Mouse (Mus musculus) layer of hippocampus, postnatal 14 days (tissue): ENCODE data around the gene Cyfip1. TPM values are rescaled to one million over a fixed set of nuclear protein-coding genes. Genes with fewer than 3 reads are reported as not detected.
"Not testable (repeated sequence)": the region's sequence is repeated elsewhere in the genome, so short reads cannot be mapped to it uniquely, and the experiment has no call there.

Experiments
- DNase-seq, 2 experiments: peaks; one replicate each; pipeline ENCODE4 v3.0.0; 2021 to 2022; ENCODE audit warnings: low spot score in 2 of 2, mixed read lengths in 1 of 2
- total RNA-seq, 2 experiments: library from RNA; stranded (reverse); gene quantifications; 2 replicates each; pipeline ENCODE4 v1.2.3; 2021

Cyfip1 gene
- total RNA-seq, 2 experiments from 2014 or later, result 119 to 121 TPM

- DNase-seq, result peak; percentile 41 to 61
These were observed 18.4 kb downstream of the Cyfip1 start for GRCm38 (mm10) chr7:55859956-55860355.

GRCm38 (mm10) chr7:55861175-55861574, 19.6 kb downstream of the Cyfip1 start:
- DNase-seq, result no peak

GRCm38 (mm10) chr7:55865044-55865443, 23.5 kb downstream of the Cyfip1 start:
- no peak for DNase-seq

- DNase-seq, result peak; percentile 28 to 63
These were observed 24.3 kb downstream of the Cyfip1 start for GRCm38 (mm10) chr7:55865750-55866416.

DNA sequence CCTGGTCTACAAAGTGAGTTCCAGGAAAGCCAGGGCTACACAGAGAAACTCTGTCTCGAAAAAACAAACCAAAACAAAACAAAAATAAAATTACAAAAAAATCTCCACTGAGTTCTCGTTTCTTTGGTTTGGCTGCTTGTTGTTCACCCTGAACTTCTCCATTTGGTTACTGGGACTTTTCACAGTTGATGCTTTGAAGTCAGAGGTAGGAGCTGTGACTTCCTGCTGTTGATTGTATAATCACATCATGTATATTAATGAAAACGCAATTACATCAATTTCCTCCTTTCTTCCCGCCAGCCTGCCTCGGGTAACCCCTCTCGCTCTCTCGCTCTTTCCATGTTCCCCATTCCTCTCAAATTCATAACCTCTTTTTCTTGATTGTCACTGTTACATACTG, 26.7 kb downstream of the Cyfip1 start:
- DNase-seq, result no peak

DNA sequence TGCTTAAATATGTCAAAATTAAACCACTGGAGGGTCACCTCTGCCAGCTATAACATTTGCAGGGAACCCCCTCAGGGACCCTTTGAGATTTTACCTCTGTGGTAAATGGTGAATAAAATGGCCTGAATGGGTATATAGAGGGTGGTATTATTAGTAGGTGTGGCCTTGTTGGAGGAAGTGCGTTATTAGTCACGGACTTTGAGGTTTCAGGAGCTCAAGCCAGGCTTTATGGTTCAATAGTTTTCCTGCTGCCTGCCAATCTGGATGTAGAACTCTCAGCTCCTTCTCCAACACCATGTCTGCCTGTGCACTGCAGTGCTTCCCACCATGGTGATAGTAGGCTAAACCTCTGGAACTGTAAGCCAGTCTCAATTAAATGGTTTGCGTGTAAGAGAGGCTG, 27.7 kb downstream of the Cyfip1 start:
- DNase-seq, result no peak

DNA sequence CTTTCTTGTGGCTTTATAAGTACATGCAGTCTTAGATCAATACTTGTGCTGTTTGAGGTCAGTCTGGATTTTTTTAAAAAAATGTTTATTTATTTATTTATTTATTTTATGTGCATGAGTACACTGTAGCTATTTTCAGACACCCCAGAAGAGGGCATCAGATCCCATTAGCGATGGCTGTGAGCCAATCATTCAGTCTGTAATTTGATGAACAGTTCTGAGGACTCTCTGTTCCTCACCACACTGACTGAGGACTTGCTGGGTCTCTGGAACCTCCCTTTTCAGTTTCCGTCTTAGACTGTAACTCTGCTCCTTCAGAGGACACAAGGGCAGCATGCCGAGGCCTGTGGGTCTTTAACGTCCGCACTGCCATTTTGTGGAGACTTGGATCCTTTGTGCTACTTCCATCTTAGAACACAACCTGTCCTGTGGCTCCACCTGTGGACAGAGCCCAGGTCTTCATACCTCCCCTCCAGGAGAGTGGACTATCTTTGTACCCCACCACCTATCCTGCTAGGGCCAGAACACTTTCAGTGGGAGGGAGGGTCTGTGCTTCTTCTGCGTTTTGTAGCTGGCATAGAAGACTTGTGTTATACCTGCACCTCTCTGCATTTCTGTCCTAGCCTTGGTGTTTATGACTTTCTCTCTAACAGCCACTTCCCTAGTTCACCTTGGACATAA, 28.9 kb downstream of the Cyfip1 start:
- peak; percentile 37 to 68 for DNase-seq

DNA sequence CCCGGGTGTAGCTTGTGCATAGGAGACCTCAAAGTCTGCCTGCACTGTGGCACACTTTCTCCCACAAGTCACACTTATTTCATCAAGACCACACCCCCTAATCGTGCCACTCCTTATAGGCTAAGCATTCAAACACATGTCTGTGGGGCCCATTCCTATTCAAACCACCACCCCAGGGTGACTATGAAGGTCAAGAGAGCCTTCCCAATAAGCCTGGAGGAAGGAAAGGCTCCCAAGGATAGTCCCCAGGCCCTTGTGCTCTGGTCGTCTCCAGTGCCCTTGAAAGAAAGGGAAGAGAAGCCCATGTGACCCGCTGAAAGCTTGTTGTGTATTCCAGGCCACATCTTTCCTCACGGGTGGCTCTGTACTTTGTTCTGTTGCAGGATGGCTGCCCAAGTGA, 29.9 kb downstream of the Cyfip1 start:
- DNase-seq, result no peak

- DNase-seq, result no peak
These were observed 33.2 kb downstream of the Cyfip1 start for GRCm38 (mm10) chr7:55874703-55875102.

- DNase-seq, result no peak
These were observed 36.2 kb downstream of the Cyfip1 start for GRCm38 (mm10) chr7:55877721-55878120.

GRCm38 (mm10) chr7:55880882-55881281, 39.3 kb downstream of the Cyfip1 start:
- no peak for DNase-seq

DNA sequence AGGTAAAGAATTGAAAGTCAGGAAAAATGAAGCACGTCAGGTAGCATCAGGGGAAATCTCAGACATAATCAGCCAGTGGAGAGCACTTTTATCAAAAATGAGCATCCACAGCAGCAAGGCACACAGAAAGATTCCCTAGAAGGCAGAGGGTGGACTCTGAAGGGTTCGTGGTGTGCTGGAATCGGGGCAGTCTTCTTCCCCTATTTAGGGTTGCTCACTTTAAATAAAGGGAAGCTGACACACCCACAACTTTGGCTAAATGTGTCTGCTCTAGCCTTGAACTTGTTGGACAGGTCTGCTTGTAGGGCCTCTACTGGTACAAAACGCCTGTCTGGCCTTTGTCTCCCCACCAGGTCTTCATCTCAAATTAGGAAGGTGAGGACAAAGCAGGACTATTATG, 47.1 kb downstream of the Cyfip1 start:
- DNase-seq, result no peak

DNA sequence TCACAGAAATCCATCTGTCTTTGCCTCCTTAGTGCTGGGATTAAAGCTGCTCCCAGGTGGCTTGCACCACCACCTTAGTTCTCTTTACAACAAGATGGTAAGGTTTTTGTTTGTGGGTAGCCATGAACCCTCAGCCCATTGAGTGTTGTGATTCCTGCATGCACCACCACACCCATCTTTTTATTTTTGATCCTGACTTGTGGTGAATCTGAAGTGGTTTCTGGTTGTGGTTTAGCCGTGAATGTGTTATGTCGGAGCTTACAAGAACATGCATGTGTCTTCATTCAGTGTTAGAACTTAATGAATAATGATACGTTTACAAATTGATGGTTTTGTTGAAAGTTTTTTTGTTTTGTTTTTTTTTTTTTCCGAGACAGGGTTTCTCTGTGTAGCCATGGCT, 48.5 kb downstream of the Cyfip1 start:
- no peak for DNase-seq

DNA sequence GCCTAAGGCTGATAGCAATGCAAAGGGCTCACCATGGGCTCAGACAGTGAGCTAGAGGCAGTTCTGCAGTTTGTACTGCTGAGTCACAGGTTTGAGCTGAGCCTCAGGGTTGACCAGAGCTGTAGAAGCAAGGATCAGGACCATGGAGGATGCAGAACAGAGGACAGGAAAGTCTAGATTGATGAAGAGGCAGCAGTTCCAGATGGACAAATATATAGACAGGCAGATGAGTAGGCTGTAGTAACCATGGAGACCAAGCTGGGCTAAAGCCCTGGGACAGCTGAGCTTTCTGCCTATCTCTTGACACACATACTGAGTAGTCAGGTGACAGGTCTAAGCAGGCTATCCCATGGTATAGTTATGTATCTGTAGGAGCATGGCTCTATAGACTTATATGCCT, 49.2 kb downstream of the Cyfip1 start:
- DNase-seq, result peak in 1 of 2 experiments; percentile 30

GRCm38 (mm10) chr7:55891797-55892196, 50.3 kb downstream of the Cyfip1 start:
- no peak for DNase-seq

DNA sequence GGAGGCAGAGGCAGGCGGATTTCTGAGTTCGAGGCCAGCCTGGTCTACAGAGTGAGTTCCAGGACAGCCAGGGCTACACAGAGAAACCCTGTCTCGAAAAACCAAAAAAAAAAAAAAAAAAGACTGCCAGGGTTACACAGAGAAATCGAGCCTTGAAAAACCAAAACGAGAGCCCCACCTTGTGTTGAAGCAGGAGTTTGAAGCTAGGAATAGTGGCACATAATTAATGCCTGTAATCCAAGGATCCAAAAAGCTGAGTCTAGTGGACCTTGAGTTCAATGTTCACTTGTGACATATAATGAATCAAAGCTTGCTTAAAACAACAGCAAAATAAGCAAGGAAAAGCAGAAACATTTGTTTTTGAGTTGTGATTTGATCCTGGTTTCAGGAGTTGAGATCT, 62.2 kb downstream of the Cyfip1 start:
- no peak for DNase-seq

DNA sequence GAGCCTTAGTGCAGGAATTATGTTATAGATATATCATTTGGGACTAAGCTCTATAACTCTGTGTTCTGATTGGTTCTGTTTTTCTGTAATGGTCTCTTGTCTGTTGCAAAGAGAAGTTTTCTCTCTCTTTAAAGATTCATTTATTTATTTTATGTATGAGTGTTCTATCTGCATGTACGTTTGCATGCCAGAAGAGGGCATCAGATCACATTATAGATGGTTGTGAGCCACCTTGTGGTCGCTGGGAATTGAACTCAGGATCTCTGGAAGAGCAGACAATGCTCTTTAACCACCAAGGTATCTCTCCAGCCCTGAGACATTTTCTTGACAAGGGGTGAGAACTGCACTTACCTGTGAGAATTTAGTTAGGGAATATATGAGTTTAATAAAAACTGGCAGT, 63.9 kb downstream of the Cyfip1 start:
- no peak for DNase-seq

DNA sequence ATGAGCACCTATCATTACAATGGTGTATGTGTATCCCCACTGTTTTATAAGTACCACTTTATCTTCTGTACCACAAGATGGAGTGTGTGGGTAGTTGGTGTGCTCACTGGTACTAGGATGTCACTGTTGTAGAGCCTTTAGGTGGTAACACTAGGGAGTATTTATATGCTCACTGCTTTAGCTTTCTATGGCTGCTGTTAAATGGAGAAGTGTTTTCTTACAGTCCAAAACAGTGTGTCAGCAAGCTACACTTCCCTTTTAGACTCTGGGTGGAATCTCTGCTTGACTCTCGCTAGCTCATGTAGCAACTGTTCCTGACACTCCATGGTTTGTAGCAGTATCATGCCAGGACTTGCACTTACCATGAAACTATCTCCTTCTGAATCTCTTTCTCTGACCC, 68.0 kb downstream of the Cyfip1 start:
- no peak for DNase-seq

- no peak for DNase-seq
These were observed 68.8 kb downstream of the Cyfip1 start for GRCm38 (mm10) chr7:55910356-55910755.

DNA sequence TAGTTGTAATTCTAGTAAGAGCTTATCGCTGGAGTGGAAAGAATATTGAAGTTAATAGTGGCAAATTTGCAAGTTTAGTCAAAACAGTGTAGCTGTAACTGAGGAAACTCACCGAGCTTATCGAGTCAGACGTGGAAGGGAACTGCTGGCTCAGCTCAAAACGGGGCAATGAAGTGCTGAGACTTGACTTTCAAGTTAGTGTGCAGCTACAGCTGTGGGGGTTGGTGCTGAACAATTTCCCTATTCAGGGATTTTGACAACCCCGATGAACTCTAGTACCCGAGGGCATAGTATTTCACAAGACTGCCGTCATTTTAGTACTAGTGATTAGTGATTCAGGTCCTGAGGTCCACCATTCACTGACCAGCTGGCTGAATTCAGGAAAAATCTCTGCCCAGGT, 69.8 kb downstream of the Cyfip1 start:
- no peak for DNase-seq

- no peak for DNase-seq
These were observed 70.6 kb downstream of the Cyfip1 start for GRCm38 (mm10) chr7:55912118-55912517.

DNA sequence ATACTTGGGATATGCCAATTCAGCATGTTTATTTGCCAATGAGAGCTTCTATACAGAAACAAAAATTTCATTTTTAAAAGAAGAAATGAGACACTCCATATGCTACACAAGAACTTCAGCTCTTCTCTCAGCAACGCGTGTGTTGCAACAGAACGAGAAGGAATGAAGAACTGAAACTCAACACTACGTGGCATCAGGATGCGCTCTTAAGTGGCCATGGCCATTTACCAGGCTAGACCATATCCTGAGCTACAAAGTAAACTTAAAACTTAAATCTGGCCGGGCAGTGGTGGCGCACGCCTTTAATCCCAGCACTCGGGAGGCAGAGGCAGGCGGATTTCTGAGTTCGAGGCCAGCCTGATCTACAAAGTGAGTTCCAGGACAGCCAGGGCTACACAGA, 76.8 kb downstream of the Cyfip1 start:
- not testable (repeated sequence) for DNase-seq

DNA sequence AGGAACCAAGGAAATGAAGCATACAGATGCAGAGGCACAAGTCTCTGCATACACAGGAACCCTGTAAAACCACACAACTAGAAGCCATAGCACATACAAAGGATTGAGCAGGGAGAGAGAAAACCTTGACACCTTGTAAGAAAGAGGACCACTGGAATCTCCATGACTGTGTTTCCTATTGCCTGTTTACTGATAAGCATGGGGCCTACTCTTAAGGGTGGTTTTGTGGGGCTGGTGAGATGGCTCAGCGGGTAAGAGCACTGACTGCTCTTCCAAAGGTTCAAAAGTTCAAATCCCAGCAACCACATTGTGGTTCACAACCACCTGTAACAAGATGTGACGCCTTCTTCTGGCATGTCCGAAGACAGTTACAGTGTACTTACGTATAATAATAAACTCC, 85.7 kb downstream of the Cyfip1 start:
- DNase-seq, result no peak
